Comparison of ENCODE assay signal across 10 mouse cellular contexts in the genomic region with DNA sequence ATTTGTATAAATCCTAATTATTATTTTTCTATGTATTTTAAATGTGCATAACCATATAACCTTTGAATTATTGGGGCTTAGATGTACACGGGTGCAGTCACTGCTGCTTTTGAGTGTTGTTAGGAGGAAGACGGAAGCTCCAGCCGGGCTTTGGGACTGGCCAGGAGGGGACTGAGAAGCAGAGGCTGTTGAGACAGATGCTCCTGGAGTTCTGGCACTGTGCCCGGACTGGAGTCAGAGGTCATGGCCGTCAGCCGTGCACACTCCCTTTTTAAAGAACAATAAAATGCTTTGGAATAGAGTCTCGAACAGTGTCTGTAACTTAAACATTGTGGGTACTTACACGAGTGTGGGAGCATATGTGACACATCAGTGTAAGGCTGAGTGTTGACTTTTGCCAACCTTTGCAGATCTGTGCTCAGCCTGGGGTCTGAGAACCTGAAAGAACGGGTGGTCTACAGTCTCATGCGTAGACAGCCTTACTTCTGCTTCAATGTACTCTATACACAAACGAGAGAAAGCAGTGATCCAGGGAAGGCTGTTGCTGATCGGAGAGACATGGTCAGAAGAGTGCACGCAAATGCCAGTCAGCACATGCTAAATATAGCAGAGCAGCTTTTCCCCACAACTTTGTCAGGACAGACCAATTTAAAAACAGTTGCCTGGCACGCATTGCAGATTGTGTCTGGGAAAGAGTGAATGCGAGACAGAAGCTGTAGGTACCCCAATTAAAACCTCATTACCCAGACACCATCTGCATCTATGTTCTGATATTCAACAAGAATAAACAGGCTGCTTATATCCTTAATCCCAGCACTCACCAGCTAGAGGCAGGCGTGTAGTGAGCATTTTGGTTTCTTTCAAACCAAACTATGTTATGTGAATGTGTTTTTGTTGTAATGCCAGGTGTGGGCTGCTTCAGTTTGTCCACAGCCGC. TPM values are rescaled to one million over a fixed set of nuclear protein-coding genes. Genes with fewer than 3 reads are reported as not detected.
DNase-seq lines count a peak whose midpoint lies in the region; ATAC-seq lines count a peak whose summit lies in the region.
"Had no signal": no experiment of that assay in that cellular context is flagged by ENCODE, and none has a peak within 500 bp of the region (broad histone marks: within the 10 kb centered on the region; RNA-seq: fewer than 3 reads in every experiment).

No protein-coding gene starts in this region.

- peaks cover 25% of the 10 kb centered on the region for H3K36me3 ChIP-seq in lung, embryonic 16.5 days (ENCODE audit: control insufficient read depth, insufficient read depth, low read length)
- peaks cover 46% of the 10 kb centered on the region for H3K36me3 ChIP-seq in heart, embryonic 10.5 days

- 45% methylated on average over 17 of the region's 17 CpGs for WGBS in lung, embryonic 16.5 days
- 58% methylated on average over 17 of the region's 17 CpGs for WGBS in heart, embryonic 10.5 days

- no peak overlapping the region for H3K4me3 ChIP-seq in lung, embryonic 16.5 days (ENCODE audit: low read length)
- H3K4me3 ChIP-seq in heart, embryonic 10.5 days: 0 out of 2 replicates have a peak overlapping the region, but pooled peaks have one; percentile 18
- H3K4me3 ChIP-seq: liver, embryonic 13.5 days had no signal

- peak; percentile 41 for DNase-seq in gastrocnemius, postnatal 10 days
- DNase-seq in gastrocnemius, postnatal 36 days: no peak
- DNase-seq in lung, adult 18-20 months: no peak
- peak; percentile 80 for DNase-seq in heart, embryonic 10.5 days (ENCODE audit: low spot score)
- peak; percentile 20 for DNase-seq in naive thymus-derived CD4-positive, alpha-beta T cell, adult 2 months (ENCODE audit: low read depth)
- DNase-seq in spleen, postnatal 4 days (ENCODE audit: low spot score in 2 of 2): no peak
- DNase-seq: liver, embryonic 13.5 days had no signal

- H3K4me2 ChIP-seq in lung, embryonic 16.5 days (ENCODE audit: low read depth, low read length): no peak overlapping the region
- H3K4me2 ChIP-seq: liver, embryonic 13.5 days had no signal

- H3K9me3 ChIP-seq in lung, embryonic 16.5 days (ENCODE audit: control insufficient read depth, low read length): no peaks in the 10 kb centered on the region
- H3K9me3 ChIP-seq in heart, embryonic 10.5 days: no peaks in the 10 kb centered on the region
- H3K9me3 ChIP-seq: liver, embryonic 13.5 days had no signal

- H3K9ac ChIP-seq in lung, embryonic 16.5 days (ENCODE audit: low read length): no peak overlapping the region
- H3K9ac ChIP-seq: liver, embryonic 13.5 days had no signal

- H3K27ac ChIP-seq in lung, embryonic 16.5 days (ENCODE audit: low read length): peak overlapping the region; percentile 24; the same call in 1 of the 2 replicates
- H3K27ac ChIP-seq in heart, embryonic 10.5 days: peak overlapping the region; percentile 60
- H3K27ac ChIP-seq: liver, embryonic 13.5 days had no signal

- intact Hi-C loops in gastrocnemius, postnatal 36 days (cut with DNase I): no loop called here

- no peaks in the 10 kb centered on the region; the same call in 1 of the 2 replicates for H3K27me3 ChIP-seq in lung, embryonic 16.5 days (ENCODE audit: control insufficient read depth, insufficient read depth, low read depth, low read length)
- peaks cover 20% of the 10 kb centered on the region for H3K27me3 ChIP-seq in heart, embryonic 10.5 days (ENCODE audit: insufficient read depth, poor library complexity, severe bottlenecking)

- ATAC-seq in lung, embryonic 16.5 days (ENCODE audit: low read depth): peak; percentile 43; the same call in 1 of the 2 replicates
- no peak for ATAC-seq in CD4-positive, CD25-positive, alpha-beta regulatory T cell, adult 4 months
- ATAC-seq: inflammation-experienced regulatory T-cells, adult 6 months had no signal

- H3K4me1 ChIP-seq in lung, embryonic 16.5 days (replicated peaks; ENCODE audit: control insufficient read depth, insufficient read depth, low read length): peaks cover 4% of the 10 kb centered on the region; the same call in 1 of the 2 replicates
- peaks cover 20% of the 10 kb centered on the region for H3K4me1 ChIP-seq in heart, embryonic 10.5 days

RNA-seq across cellular contexts. Expression of gene Syf2, which starts 6.8 kb away (rescaled TPM):
- 10 to 100 TPM; 43.5 to 43.7 TPM for total RNA-seq in gastrocnemius, postnatal 10 days (2021)
- 10 to 100 TPM; 31.4 to 39.2 TPM for total RNA-seq in gastrocnemius, postnatal 36 days (2021)
- polyA plus RNA-seq in lung, embryonic 16.5 days (2015; fragmentation: Nextera tagmentation; extraction: Ambion mirVana): 82.0 and 87.7 TPM in 2 replicates
- 52.3 and 63.0 TPM in 2 replicates for polyA plus RNA-seq in heart, embryonic 10.5 days (2016; fragmentation: Nextera tagmentation; extraction: Ambion mirVana)
- 100 to 1,000 TPM; 215 to 219 TPM for polyA plus RNA-seq in CD4-positive, CD25-positive, alpha-beta regulatory T cell, adult 4 months (2017; shearing (Covaris generic))

RNA-seq across cellular contexts. Expression of gene Rsrp1, which starts 14.1 kb away (rescaled TPM):
- 100 to 1,000 TPM in 1 of 2 experiments, 10 to 100 TPM in 1; 91.9 to 142 TPM for total RNA-seq in gastrocnemius, postnatal 10 days (2021)
- total RNA-seq in gastrocnemius, postnatal 36 days (2021): 100 to 1,000 TPM; 146 to 182 TPM
- polyA plus RNA-seq in lung, embryonic 16.5 days (2015; fragmentation: Nextera tagmentation; extraction: Ambion mirVana): 454 and 489 TPM in 2 replicates
- 329 and 376 TPM in 2 replicates for polyA plus RNA-seq in heart, embryonic 10.5 days (2016; fragmentation: Nextera tagmentation; extraction: Ambion mirVana)
- 100 to 1,000 TPM; 223 to 361 TPM for polyA plus RNA-seq in CD4-positive, CD25-positive, alpha-beta regulatory T cell, adult 4 months (2017; shearing (Covaris generic))

RNA-seq across cellular contexts. Expression of gene Tmem50a, which starts 22.7 kb away (rescaled TPM):
- total RNA-seq in gastrocnemius, postnatal 10 days (2021): 10 to 100 TPM; 49.9 to 55.1 TPM
- 10 to 100 TPM; 28.0 to 28.9 TPM for total RNA-seq in gastrocnemius, postnatal 36 days (2021)
- 188 and 193 TPM in 2 replicates for polyA plus RNA-seq in lung, embryonic 16.5 days (2015; fragmentation: Nextera tagmentation; extraction: Ambion mirVana)
- polyA plus RNA-seq in heart, embryonic 10.5 days (2016; fragmentation: Nextera tagmentation; extraction: Ambion mirVana): 129 and 131 TPM in 2 replicates
- 100 to 1,000 TPM; 529 to 546 TPM for polyA plus RNA-seq in CD4-positive, CD25-positive, alpha-beta regulatory T cell, adult 4 months (2017; shearing (Covaris generic))

Comparison
In these comparisons a context has a peak if more than half of its experiments do, and no peak if none do; other contexts are left out.
1. DNase-seq: peak in gastrocnemius, postnatal 10 days (single experiment), heart, embryonic 10.5 days (single experiment) and naive thymus-derived CD4-positive, alpha-beta T cell, adult 2 months (single experiment); none in gastrocnemius, postnatal 36 days (0 of 2), lung, adult 18-20 months (0 of 2) and spleen, postnatal 4 days (0 of 2).